Mouse (Mus musculus) Patski (cell line): ENCODE data around the gene Qars. TPM values are rescaled to one million over a fixed set of nuclear protein-coding genes. Genes with fewer than 3 reads are reported as not detected.

ENCODE experiments used
- ATAC-seq: fragments of 100-300 bp; one replicate; pipeline ENCODE4 v1.8.0; 2021
- CTCF ChIA-PET: fragments of 350-600 bp; sonication (Branson Sonifier 250); formaldehyde crosslinking; loops from one replicate; lab custom pipeline; 2022; ENCODE audit warnings: inconsistent platforms; lab: Charles Lee
- POLR2A ChIA-PET: fragments of 350-600 bp; sonication (Branson Sonifier 250); formaldehyde crosslinking; loops from one replicate; lab custom pipeline; 2022; ENCODE audit warnings: antibody characterized with exemption, inconsistent platforms; lab: Charles Lee
- DNase-seq: peaks from one replicate; pipeline ENCODE4 v3.0.0-alpha.2; 2011; ENCODE audit warnings: low read depth, low spot score
- H3K27me3 ChIP-seq: fragments of 371-371 bp; one replicate; pipeline ENCODE4 v1.5.1; 2021
- CTCF ChIP-seq: fragments of 100-300 bp; IDR thresholded peaks from one replicate; pipeline ENCODE4 v1.5.1; 2021
- in situ Hi-C: fragments of 300-500 bp; cut with MboI; formaldehyde crosslinking; loops from 3 replicates; pipeline ENCODE4 v1.11.1; 2018; ENCODE audit warnings: low pct_unique_long_range_greater_than_20kb, mixed read lengths
- polyA plus RNA-seq: library from polyadenylated mRNA; unstranded; gene quantifications from one replicate; pipeline ENCODE4 v1.2.3, GENCODE M21; 2021

Qars gene
- polyA plus RNA-seq, 1 experiment from 2014 or later = 156 TPM

DNA sequence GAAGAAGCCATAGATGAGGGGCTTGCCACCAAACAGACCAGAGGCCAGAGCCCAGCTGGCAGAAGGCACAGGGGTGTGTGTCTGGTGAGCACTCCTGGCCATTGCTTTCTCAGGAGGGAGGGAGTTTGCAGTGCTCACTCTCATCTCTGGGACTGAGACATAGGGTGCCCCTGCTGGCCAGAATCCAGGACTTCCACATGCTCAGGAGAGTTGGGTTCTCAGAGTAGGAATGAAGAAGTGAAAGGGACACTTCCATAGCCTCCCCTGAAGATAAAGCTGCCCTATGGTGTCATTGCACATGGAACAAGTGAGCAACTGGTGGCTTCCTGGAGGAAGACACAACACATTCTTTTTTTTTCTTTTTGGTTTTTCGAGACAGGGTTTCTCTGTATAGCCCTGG lies 33.0 kb upstream of the Qars start:
- TF ChIP-seq CTCF = no peak
- ATAC-seq = no peak
- POLR2A ChIA-PET = no interaction called here
- no peaks in the 10 kb centered on the region for H3K27me3 ChIP-seq
- in situ Hi-C loops = no loop called here
- CTCF ChIA-PET = no interaction called here
- no peak for DNase-seq

DNA sequence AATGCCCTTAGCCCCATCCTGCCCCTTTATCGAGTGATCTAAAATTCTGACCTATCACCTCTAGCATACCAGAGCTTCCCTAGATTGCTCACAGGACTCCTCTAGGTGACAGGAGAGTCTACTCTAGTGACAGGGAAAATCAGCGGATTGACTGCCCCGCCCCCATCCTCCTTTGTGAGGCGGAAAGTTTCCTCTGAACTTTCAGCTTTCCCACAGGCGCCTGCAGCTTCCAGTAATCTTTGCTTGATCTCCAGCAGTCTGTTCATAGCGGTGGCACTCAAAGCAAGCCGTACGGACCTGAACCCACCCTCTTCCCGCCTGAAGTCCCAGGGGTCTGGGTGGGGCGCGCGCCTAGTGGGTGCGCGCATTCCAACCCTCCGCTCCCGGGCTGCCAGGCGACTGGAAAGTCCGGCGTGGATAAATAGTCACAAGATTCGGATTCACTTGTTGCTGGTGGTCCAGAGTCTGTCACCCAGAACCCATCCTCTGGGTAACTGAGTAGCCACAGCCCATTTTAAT lies 28.8 kb upstream of the Qars start:
- POLR2A ChIA-PET = interaction anchor here (0.5 to 4.1 kb wide), 6 partner anchors 12 to 701 kb away, joined by 3 to 30 read pairs (median 6); partner anchors contain the start of gene Usp19
- in situ Hi-C loops = no loop called here
- ATAC-seq (peak; percentile 33), DNase-seq (peak; percentile 38)
- no peak for TF ChIP-seq CTCF
- no peaks in the 10 kb centered on the region for H3K27me3 ChIP-seq
- CTCF ChIA-PET = interaction anchor here (0.8 kb wide), 1 partner anchor 19 kb away, joined by 3 read pairs; no protein-coding TSS in a partner anchor

- in situ Hi-C loops = no loop called here
- ATAC-seq = no peak
Measured at GRCm38 (mm10) chr9:108479241-108479640, 28.3 kb upstream of the Qars start.

GRCm38 (mm10) chr9:108479721-108480351 lies 27.7 kb upstream of the Qars start, which contains the start of gene Lamb2:
Gene Lamb2 (plus strand): TSS chr9:108479736.
- in situ Hi-C loops = no loop called here
- DNase-seq (peak; percentile 59), ATAC-seq (peak; percentile 73)
- no peaks in the 10 kb centered on the region for H3K27me3 ChIP-seq
- ChIA-PET POLR2A (interaction anchor here (1.1 to 4.1 kb wide), 4 partner anchors 11 to 31 kb away, joined by 3 to 30 read pairs (median 6); partner anchors contain the start of gene Usp19), CTCF (interaction anchor here (0.8 to 1.0 kb wide), 2 partner anchors 12 to 20 kb away, joined by 3 read pairs; no protein-coding TSS in a partner anchor)
- TF ChIP-seq CTCF = no peak

More at GRCm38 (mm10) chr9:108479241-108479640, 28.3 kb upstream of the Qars start:
- no peak for DNase-seq
- ChIA-PET CTCF (interaction anchor here (0.8 to 1.0 kb wide), 2 partner anchors 11 to 20 kb away, joined by 3 read pairs; no protein-coding TSS in a partner anchor), POLR2A (interaction anchor here (0.8 to 4.1 kb wide), 4 partner anchors 12 to 31 kb away, joined by 3 to 30 read pairs (median 6); partner anchors contain the start of gene Usp19)
- H3K27me3 ChIP-seq = no peaks in the 10 kb centered on the region
- no peak for TF ChIP-seq CTCF

GRCm38 (mm10) chr9:108480813-108481519 lies 26.5 kb upstream of the Qars start:
- no peak for TF ChIP-seq CTCF
- no peak for ATAC-seq
- ChIA-PET POLR2A (interaction anchor here (1.1 to 4.1 kb wide), 2 partner anchors 10 to 19 kb away, joined by 3 to 30 read pairs; partner anchors contain the start of gene Usp19), CTCF (no interaction called here)
- no peak for DNase-seq
- no peaks in the 10 kb centered on the region for H3K27me3 ChIP-seq
- in situ Hi-C loops = no loop called here

- H3K27me3 ChIP-seq = no peaks in the 10 kb centered on the region
- ChIA-PET POLR2A (interaction anchor here (4.1 kb wide), 1 partner anchor 9 kb away, joined by 30 read pairs; the partner anchor contains the start of gene Usp19), CTCF (interaction anchor here (1.2 kb wide), 1 partner anchor 19 kb away, joined by 3 read pairs; no protein-coding TSS in a partner anchor)
- DNase-seq (no peak), ATAC-seq (no peak)
- TF ChIP-seq CTCF = no peak
- in situ Hi-C loops = no loop called here
Measured at GRCm38 (mm10) chr9:108481520-108482210, 25.8 kb upstream of the Qars start.

GRCm38 (mm10) chr9:108483051-108483790 lies 24.3 kb upstream of the Qars start:
- POLR2A ChIA-PET = interaction anchor here (1.0 kb wide), 1 partner anchor 20 kb away, joined by 3 read pairs; no protein-coding TSS in a partner anchor
- TF ChIP-seq CTCF = no peak
- ATAC-seq (no peak), DNase-seq (no peak)
- CTCF ChIA-PET = no interaction called here
- no peaks in the 10 kb centered on the region for H3K27me3 ChIP-seq
- in situ Hi-C loops = no loop called here

DNA sequence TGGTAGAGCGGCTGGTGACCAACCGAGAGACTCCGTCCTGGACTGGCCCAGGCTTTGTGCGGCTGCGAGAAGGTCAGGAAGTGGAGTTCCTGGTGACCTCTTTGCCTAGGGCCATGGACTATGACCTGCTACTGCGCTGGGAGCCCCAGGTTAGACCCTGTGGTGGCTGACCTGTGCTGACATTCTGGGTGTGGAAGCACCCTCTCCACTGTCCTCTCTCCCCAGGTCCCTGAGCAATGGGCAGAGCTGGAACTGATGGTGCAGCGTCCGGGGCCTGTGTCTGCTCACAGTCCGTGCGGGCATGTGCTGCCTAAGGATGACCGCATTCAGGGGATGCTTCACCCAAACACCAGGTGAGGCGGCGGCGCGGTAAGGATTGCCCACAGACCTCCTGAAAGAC lies 23.5 kb upstream of the Qars start:
- no peaks in the 10 kb centered on the region for H3K27me3 ChIP-seq
- in situ Hi-C loops = no loop called here
- ChIA-PET POLR2A (no interaction called here), CTCF (no interaction called here)
- DNase-seq (no peak), ATAC-seq (no peak)
- TF ChIP-seq CTCF = no peak

DNA sequence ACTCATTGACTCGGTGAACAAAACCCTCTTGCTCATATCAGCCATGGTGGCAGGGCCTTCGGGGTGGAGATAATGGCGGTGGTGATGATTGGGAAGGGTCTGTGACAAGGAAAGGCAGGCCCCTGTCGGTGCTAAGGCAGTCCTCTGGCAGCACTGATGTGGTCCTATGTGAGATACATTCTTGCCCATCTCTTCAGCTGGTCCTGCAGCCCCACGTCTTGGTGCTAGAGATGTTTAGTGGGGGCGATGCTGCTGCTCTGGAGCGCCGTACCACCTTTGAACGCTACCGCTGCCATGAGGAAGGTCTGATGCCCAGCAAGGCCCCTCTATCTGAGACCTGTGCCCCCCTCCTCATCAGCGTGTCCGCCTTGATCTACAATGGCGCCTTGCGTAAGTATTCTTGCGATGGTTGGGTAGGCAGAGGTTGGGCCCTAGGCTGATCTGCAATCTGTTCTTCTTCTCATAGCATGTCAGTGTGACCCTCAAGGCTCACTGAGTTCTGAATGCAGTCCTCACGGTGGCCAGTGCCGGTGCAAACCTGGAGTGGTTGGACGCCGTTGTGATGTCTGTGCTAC lies 22.1 kb upstream of the Qars start:
- ChIA-PET CTCF (no interaction called here), POLR2A (interaction anchor here (0.6 kb wide), 1 partner anchor 267 kb away, joined by 5 read pairs; no protein-coding TSS in a partner anchor)
- ATAC-seq = no peak
- no peaks in the 10 kb centered on the region for H3K27me3 ChIP-seq
- in situ Hi-C loops = no loop called here
- no peak for DNase-seq
- no peak for TF ChIP-seq CTCF
